Mouse (Mus musculus) left cerebral cortex, postnatal 14 days (tissue): Measurements from ENCODE around the gene Cep350. TPM values are rescaled to one million over a fixed set of nuclear protein-coding genes. Genes with fewer than 3 reads are reported as not detected.

Experiments used
- DNase-seq, 2 experiments: peaks; one replicate each; pipeline ENCODE4 v3.0.0; 2021 to 2022; ENCODE audit warnings: low spot score in 2 of 2, mixed read lengths in 1 of 2
- intact Hi-C: fragments of 180-260 bp; cut with DNase I; formaldehyde crosslinking; loops from one replicate; pipeline ENCODE4 v1.15.1; 2025
- total RNA-seq, 2 experiments: library from RNA; stranded (reverse); gene quantifications; 2 replicates each; pipeline ENCODE4 v1.2.3; 2021

Cep350 gene
- total RNA-seq, 2 experiments from 2014 or later, result 36.5 to 39.5 TPM

DNA sequence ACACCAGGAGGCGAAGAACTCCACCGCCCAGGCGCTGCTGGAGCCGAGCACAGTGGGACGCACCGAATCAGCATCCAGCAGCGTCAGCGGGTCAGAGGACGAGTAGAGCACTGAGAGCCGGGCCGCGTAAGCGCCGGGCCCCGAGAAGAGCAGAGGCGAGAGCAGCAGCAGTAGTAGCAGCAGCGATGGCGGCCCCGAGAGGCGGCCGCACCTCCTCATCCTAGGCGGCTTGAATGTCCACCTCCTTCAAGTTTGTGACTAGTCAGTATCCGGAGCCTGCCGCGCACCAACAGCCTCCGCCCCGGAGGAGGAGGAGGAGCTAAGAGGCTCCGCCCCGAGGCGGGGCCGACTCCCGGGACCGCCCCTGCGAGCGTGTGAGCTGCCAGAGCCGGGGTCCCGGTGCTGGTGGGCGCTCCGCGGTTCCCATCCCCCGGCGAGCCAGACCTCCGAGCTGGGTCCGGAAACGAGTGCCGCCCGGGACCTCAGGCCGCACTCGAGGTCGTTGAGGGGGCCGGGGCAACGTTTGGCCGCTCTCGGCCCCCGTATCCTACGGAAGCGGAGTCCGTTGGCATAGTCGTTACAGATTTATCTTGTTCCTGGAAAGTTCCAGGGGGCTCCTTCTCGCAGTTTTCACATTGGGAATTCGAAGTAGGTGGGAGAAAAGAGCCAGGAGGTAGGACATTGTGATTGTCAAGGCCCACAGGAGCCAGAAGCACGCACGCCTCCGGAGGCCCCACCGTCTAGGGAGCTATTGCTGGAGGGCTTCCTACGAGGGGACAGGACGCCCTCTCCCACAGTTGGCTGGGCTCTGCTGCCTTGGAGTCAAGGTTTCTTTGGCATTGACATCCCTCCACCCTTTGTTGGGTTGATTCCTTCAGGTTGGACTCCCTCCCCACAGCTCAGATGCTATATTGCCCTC, 160.2 kb downstream of the Cep350 start, which contains the start of gene Qsox1:
Gene Qsox1, minus strand, starts transcription at position 309 of the 919 bp plus-strand sequence.
- peak; percentile 78 to 81 for DNase-seq
- intact Hi-C loops, result no loop called here

DNA sequence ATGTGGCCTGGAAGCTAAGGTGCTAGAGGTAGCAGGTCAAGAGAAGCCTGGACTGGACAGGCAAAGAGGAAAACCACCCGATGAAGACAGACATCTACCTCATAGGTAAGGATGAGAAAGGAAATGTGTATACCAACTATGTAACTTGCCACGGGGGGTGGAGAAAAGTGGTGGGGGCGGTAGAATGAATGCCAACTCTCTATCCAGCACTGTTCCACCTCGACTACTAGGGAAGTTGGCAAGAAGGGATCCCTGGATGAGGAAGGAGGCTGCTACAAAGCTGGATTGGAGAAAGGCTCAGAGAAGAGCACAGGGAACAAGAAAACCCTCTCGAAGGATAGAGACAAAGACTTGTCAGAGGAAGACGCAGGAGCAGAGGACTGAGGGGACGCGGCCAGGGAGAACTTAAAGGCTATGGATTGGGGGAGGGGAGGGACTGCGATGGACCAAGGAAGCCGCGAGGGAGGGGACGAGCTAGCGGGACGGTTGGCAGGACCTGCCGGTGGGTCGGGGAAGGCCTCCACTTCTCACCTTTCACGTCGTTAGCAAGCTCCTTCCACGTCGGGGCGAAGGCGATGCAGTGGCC, 161.0 kb downstream of the Cep350 start:
- no peak for DNase-seq
- intact Hi-C loops, result no loop called here

DNA sequence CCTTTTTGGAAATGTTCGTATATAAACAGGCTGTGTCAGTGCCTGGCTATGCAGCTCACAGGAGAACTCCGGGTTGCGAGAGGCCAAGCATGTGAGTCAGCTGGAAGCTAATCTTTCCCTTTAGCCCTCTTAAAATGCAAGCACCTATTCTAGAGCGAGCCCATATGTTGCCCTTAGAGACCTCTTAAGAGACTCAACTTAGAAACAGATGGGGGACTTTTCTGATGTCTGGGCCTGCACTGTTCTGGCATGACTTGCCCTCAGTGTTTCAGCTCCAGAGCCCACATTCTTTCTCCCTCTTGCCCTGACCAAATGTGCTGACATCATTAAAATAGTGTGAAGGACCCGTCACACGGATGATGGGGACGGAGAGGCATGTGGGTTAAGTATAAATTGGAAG, 162.4 kb downstream of the Cep350 start:
- DNase-seq, result no peak
- intact Hi-C loops, result no loop called here

DNA sequence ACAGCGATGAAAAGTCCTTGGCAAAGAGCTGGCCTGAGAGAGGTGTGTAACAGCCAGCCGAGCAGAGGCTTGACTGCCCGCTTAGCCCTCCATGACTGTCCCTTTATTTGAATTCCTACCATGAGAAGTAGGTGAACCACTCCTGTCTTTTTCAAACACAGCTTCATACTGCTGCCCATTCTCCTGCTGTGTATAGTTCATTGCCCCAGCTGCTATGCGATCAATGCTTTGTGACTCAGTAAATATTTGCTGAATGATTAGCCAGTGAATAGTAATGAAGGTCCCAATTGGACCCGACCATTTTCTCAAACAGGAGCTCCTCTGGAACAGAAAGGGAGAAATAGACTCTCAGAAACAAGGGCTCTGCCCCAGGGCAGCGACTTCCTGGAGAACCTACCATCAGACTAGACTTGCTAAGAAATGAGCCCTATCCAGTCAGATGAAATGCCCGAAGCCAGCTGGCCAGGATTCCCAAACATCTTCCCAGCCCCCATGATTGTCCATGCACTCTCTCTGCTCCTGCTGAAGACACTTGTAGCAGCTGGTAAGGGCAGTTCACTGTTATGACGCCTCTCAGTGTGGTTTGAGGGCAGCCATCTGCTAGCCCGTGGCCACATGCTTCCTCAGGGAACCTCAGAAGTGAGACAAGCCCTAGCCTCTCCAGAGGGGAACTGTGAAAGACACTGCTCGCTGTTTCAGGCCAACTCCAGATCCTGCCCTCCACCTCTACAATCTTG, 163.2 kb downstream of the Cep350 start:
- DNase-seq, result no peak
- intact Hi-C loops, result no loop called here

GRCm38 (mm10) chr1:155808261-155808660, 164.8 kb downstream of the Cep350 start:
- intact Hi-C loops, result no loop called here
- no peak for DNase-seq

DNA sequence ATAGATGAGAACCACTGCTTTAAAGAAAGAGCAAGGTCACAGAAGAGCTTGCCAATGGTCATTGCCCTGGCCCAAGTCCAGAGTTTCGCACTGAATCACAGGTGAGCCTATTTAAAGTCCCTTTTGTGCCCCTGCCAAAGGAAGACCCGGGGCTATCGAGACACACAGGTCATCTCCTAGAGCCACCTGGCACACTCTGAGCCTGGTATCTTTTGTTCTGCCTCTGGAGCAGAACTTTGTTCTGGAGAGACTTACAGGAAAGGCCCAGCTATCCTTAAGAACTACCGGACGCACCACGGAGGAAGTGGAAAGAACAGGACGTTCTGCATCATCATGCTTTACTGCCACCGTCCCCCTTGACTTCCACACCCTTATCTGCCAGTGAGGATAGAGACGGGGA, 167.4 kb downstream of the Cep350 start:
- intact Hi-C loops, result no loop called here
- DNase-seq, result no peak

DNA sequence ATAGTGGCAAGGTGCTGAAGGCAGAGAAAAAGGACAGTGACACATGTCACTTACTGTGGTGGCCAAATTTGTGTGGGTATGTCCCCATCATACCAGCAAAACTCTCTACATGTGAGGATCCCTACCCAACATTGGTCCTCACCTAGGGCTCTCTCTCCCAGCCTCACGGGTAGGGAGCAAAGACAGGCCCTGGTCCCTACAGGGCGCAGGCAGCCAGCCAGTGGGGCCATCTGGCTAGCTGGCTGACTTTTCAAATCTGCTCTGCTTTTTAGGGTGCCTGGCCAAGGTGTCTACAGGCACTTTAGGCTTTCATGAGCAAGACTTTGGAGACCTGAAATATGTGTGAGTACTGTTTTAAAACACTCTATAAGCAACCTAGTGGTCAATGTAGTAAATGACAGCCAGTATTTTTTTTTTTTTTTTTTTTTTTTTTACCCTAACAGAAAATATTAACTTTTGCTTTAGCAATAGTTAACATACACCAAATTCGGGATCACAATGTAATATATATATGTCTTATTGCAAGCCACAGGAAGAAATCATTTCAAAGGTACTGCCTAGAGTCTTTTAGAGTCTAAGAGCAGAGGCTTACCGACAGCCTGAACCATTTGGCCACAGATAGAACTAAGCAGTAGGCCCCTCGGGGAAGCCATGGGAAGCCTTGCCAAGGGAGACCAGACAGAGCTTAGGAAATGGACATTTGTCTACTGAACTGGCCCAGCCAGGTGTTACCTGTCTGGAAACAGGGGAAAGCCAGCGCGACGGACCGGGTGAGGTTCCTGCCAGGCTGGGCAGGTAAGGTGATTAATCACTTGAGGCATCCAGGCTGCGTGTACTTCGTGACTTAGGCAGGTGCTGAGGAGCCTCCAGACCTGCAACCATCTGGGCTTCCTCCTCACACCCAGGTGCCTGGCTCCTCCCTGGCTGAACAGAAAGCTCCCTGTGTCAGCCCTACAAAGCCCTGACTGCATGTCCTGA, 171.8 kb downstream of the Cep350 start:
- intact Hi-C loops, result no loop called here
- no peak for DNase-seq

DNA sequence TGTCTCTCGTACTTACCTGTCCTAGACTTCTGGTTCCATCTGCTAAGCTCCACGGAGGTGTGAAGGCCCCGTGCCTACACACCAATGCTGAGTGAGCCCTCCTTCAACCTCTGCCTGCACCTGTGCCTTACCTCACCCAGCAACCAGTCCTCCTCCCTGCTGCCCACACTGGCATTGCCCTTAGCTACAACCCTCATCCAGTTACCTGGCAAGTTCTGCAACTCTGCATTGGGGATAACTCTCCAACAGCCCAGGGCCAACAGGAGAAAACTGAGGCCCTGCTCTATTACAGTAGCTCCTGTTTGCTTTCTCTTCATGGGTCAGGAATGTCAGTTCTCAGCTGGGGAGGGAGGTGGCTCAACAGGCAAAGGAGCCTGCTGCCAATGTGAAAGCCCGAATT, 175.1 kb downstream of the Cep350 start:
- intact Hi-C loops, result no loop called here

GRCm38 (mm10) chr1:155797425-155797824, 175.6 kb downstream of the Cep350 start:
- intact Hi-C loops, result no loop called here
- DNase-seq, result no peak

More for the DNA sequence above, 175.1 kb downstream of the Cep350 start:
- DNase-seq, result no peak

GRCm38 (mm10) chr1:155796757-155797405, 176.2 kb downstream of the Cep350 start:
- no peak for DNase-seq
- intact Hi-C loops, result no loop called here

DNA sequence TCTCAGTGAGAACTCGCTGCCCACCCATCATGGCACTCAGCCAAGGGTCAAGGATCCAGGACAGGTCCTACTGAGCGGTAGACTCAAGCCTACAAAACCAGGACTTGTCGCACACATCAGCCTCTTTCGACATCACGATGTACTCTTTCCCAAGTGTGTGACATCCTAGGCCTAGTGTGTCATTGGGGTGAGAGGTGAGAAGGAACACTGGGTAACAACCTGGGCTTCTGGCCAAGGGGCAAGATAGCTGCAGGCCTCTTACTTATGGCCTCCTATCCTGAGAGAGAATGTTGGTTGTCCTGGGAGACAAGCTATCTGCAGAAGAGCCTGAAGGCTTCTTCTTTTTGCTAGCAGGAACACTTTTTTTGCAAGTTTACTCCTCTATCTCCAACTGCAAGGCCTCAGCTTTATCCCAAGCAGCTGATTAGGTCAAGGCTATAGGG, 177.2 kb downstream of the Cep350 start:
- intact Hi-C loops, result no loop called here
- no peak for DNase-seq

Other genes starting within 250 kb of the Cep350 start
- not detected for gene Lhx4, start 221.6 kb downstream of the Cep350 start, total RNA-seq
- gene Qsox1, start 160.4 kb downstream of the Cep350 start, total RNA-seq, result 10 to 100 TPM; 27.1 to 34.2 TPM
- gene Tor1aip2, start 62.1 kb upstream of the Cep350 start, total RNA-seq, result 10 to 100 TPM; 53.6 to 55.9 TPM
- gene Tor1aip1, start 63.2 kb upstream of the Cep350 start, total RNA-seq, result 10 to 100 TPM; 22.6 to 24.9 TPM
- 10 to 100 TPM in 1 of 2 experiments, 1 to 10 TPM in 1; 8.3 to 11.9 TPM for gene Fam163a, start 231.8 kb upstream of the Cep350 start, total RNA-seq